Mouse (Mus musculus) c-Kit-positive CD71-negative TER-119-negative erythroid progenitor cells, embryonic 14.5 days (primary cell): ENCODE results near the gene Cadm2.
A peak's percentile ranks its signal among the peaks of the same experiment; 100 is the strongest.

Experiments
- DNase-seq: peaks from one replicate; pipeline ENCODE4 v3.0.0-alpha.2; 2013; ENCODE audit warnings: low read depth

Cadm2 gene

GRCm38 (mm10) chr16:67620826-67621505 is at the start of gene Cadm2:
Gene Cadm2 (minus strand): TSS chr16:67620908.
- DNase-seq = peak; percentile 73

- DNase-seq = peak; percentile 2
Observed at GRCm38 (mm10) chr16:67646930-67647329, 26.2 kb upstream of the Cadm2 start.

- DNase-seq = no peak
Observed at GRCm38 (mm10) chr16:67643651-67644050, 22.9 kb upstream of the Cadm2 start.

GRCm38 (mm10) chr16:67619906-67620781 is 564 bp downstream of the Cadm2 start:
- no peak for DNase-seq

GRCm38 (mm10) chr16:67619416-67619815 is 1.3 kb downstream of the Cadm2 start:
- DNase-seq = no peak

GRCm38 (mm10) chr16:67618817-67619216 is 1.9 kb downstream of the Cadm2 start:
- DNase-seq = no peak

- DNase-seq = no peak
Observed at GRCm38 (mm10) chr16:67617811-67618210, 2.9 kb downstream of the Cadm2 start.

GRCm38 (mm10) chr16:67617256-67617655 is 3.5 kb downstream of the Cadm2 start:
- no peak for DNase-seq

- no peak for DNase-seq
Observed at GRCm38 (mm10) chr16:67613876-67614275, 6.8 kb downstream of the Cadm2 start.

- no peak for DNase-seq
Observed at GRCm38 (mm10) chr16:67610904-67611681, 9.6 kb downstream of the Cadm2 start.

GRCm38 (mm10) chr16:67609116-67609515 is 11.6 kb downstream of the Cadm2 start:
- no peak for DNase-seq

- no peak for DNase-seq
Observed at GRCm38 (mm10) chr16:67608499-67608898, 12.2 kb downstream of the Cadm2 start.

GRCm38 (mm10) chr16:67605661-67606060 is 15.0 kb downstream of the Cadm2 start:
- DNase-seq = no peak

- no peak for DNase-seq
Observed at GRCm38 (mm10) chr16:67599981-67600380, 20.7 kb downstream of the Cadm2 start.

- DNase-seq = no peak
Observed at GRCm38 (mm10) chr16:67598841-67599240, 21.9 kb downstream of the Cadm2 start.

- DNase-seq = no peak
Observed at GRCm38 (mm10) chr16:67591015-67591414, 29.7 kb downstream of the Cadm2 start.

GRCm38 (mm10) chr16:67578842-67579517 is 41.7 kb downstream of the Cadm2 start:
- DNase-seq = no peak

GRCm38 (mm10) chr16:67575557-67575956 is 45.2 kb downstream of the Cadm2 start:
- DNase-seq = no peak

- no peak for DNase-seq
Observed at GRCm38 (mm10) chr16:67526992-67527391, 93.7 kb downstream of the Cadm2 start.

GRCm38 (mm10) chr16:67524878-67525277 is 95.8 kb downstream of the Cadm2 start:
- no peak for DNase-seq

- no peak for DNase-seq
Observed at GRCm38 (mm10) chr16:67518311-67518710, 102.4 kb downstream of the Cadm2 start.

- no peak for DNase-seq
Observed at GRCm38 (mm10) chr16:67515549-67515948, 105.2 kb downstream of the Cadm2 start.
